23 mouse cellular contexts compared by ENCODE assay signal in genomic region chr16:52038821-52039220, GRCm38 (mm10). TPM values are rescaled to one million over a fixed set of nuclear protein-coding genes. Genes with fewer than 3 reads are reported as not detected.
A peak's percentile ranks its signal among the peaks of the same experiment; 100 is the strongest.
DNase-seq lines count a peak whose midpoint lies in the region; ATAC-seq and TF ChIP-seq lines count a peak whose summit lies in the region.
"Had no signal": no experiment of that assay in that cellular context is flagged by ENCODE, and none has a peak within 500 bp of the region (broad histone marks: within the 10 kb centered on the region; RNA-seq: fewer than 3 reads in every experiment).

No protein-coding gene starts in this region.

- ATAC-seq in megakaryocyte progenitor cell, adult 5-6 weeks (replicated peaks; ENCODE audit: poor library complexity): 0 out of 2 replicates have a peak, but pooled peaks have one; percentile 6
- ATAC-seq: forebrain, embryonic 14.5 days; hindbrain, embryonic 16.5 days; intestine, postnatal 0 days had no signal

- 92% methylated on average over 2 of the region's 2 CpGs for WGBS in heart, embryonic 10.5 days
- 31% methylated on average over 2 of the region's 2 CpGs for WGBS in liver, adult 2 months

- H3K27me3 ChIP-seq in heart, embryonic 10.5 days (ENCODE audit: insufficient read depth, poor library complexity, severe bottlenecking): no peaks in the 10 kb centered on the region
- no peaks in the 10 kb centered on the region for H3K27me3 ChIP-seq in liver, adult 2 months (ENCODE audit: control insufficient read depth, insufficient read depth, low read length)
- H3K27me3 ChIP-seq: embryonic facial prominence, embryonic 15.5 days; hindbrain, embryonic 12.5 days had no signal

- DNase-seq in heart, adult 8-10 months (ENCODE audit: low spot score): peak; percentile 36
- DNase-seq in heart, embryonic 10.5 days (ENCODE audit: low spot score): no peak
- peak; percentile 83 for DNase-seq in liver, adult 2 months (ENCODE audit: extremely low read depth, low read depth, low spot score)
- DNase-seq in liver (no peak), NIH3T3 (ENCODE audit: low read depth) (peak; percentile 22)
- DNase-seq in spleen, postnatal 14 days (ENCODE audit: low spot score in 2 of 2): no peak
- DNase-seq in embryo, embryonic 9.5 days (ENCODE audit: extremely low spot score): no peak
- DNase-seq: adrenal gland, postnatal 14 days; cerebellum, adult 11-12 months; cerebellum, adult 9-11 months; cerebellum, postnatal 36 days; gastrocnemius, postnatal 10 days; heart, postnatal 10 days; heart, postnatal 4 days had no signal

- no peak for TF ChIP-seq POLR2A in liver, adult 2 months (IDR thresholded peaks at IDR 0.05; ENCODE audit: extremely low read depth, insufficient read depth, low read length)

- no peak overlapping the region for H3K9ac ChIP-seq in liver, adult 2 months (ENCODE audit: low read depth, low read length)
- H3K9ac ChIP-seq: embryonic facial prominence, embryonic 15.5 days; hindbrain, embryonic 12.5 days had no signal

- H3K36me3 ChIP-seq in heart, embryonic 10.5 days: peaks cover 26% of the 10 kb centered on the region
- H3K36me3 ChIP-seq in liver, adult 2 months (ENCODE audit: control insufficient read depth, insufficient read depth, low read length): peaks cover 15% of the 10 kb centered on the region; the same call in 1 of the 2 replicates

- no peak overlapping the region for H3K4me3 ChIP-seq in heart, embryonic 10.5 days
- H3K4me3 ChIP-seq in liver, adult 2 months (ENCODE audit: insufficient read depth, low read depth, low read length): no peak overlapping the region
- H3K4me3 ChIP-seq: embryonic facial prominence, embryonic 15.5 days; erythroblast, embryonic 14.5 days; forebrain, embryonic 10.5 days; hindbrain, embryonic 12.5 days had no signal

- no peak for TF ChIP-seq CTCF in liver, adult 2 months (IDR thresholded peaks at IDR 0.05; ENCODE audit: low read depth, low read length)

- H3K9me3 ChIP-seq in heart, embryonic 10.5 days: no peaks in the 10 kb centered on the region
- H3K9me3 ChIP-seq: embryonic facial prominence, embryonic 15.5 days; forebrain, embryonic 10.5 days; G1E; hindbrain, embryonic 12.5 days had no signal

- H3K79me2 ChIP-seq in liver, adult 2 months (ENCODE audit: control insufficient read depth, insufficient read depth, low read length): peaks cover 15% of the 10 kb centered on the region; the same call in 1 of the 2 replicates

- peaks cover 9% of the 10 kb centered on the region; the same call in 1 of the 2 replicates for H3K4me1 ChIP-seq in heart, embryonic 10.5 days
- H3K4me1 ChIP-seq in liver, adult 2 months (ENCODE audit: control insufficient read depth, insufficient read depth, low read length): peaks cover 10% of the 10 kb centered on the region

- H3K27ac ChIP-seq in heart, embryonic 10.5 days: no peak overlapping the region
- no peak overlapping the region for H3K27ac ChIP-seq in liver, adult 2 months (replicated peaks; ENCODE audit: insufficient read depth, low read depth, low read length)
- H3K27ac ChIP-seq: embryonic facial prominence, embryonic 15.5 days; forebrain, embryonic 10.5 days; hindbrain, embryonic 12.5 days had no signal

RNA-seq across cellular contexts. Expression of gene Cblb, which starts 7.8 kb away (rescaled TPM):
- 10 to 100 TPM; 11.4 to 14.4 (median 12.7) TPM for total RNA-seq in heart, adult 8-10 months (2022)
- polyA plus RNA-seq in heart, embryonic 10.5 days (2016; fragmentation: Nextera tagmentation; extraction: Ambion mirVana): 15.5 and 16.1 TPM in 2 replicates
- 6.9 and 8.4 TPM in 2 replicates for total RNA-seq in liver, adult 2 months (2014; rRNA removed)
- 2.3 and 2.5 TPM in 2 replicates for polyA plus RNA-seq in liver, adult 2 months (2012; rRNA removed)
- total RNA-seq in megakaryocyte progenitor cell, adult 5-6 weeks (2015): 13.4 and 18.3 TPM in 2 replicates
- total RNA-seq in megakaryocyte progenitor cell, adult 5-6 weeks (2017): 7.4 and 8.9 TPM in 2 replicates

Comparison
In these comparisons a context has a peak if more than half of its experiments do, and no peak if none do; other contexts are left out.
1. DNase-seq: peak in heart, adult 8-10 months (single experiment), liver, adult 2 months (single experiment) and NIH3T3 (single experiment); none in heart, embryonic 10.5 days (single experiment), liver (single experiment), spleen, postnatal 14 days (0 of 2) and embryo, embryonic 9.5 days (single experiment).